Mouse (Mus musculus) kidney, postnatal 36 days (tissue): Measurements from ENCODE around the gene Tspyl3.
"Not testable (repeated sequence)": the region's sequence is repeated elsewhere in the genome, so short reads cannot be mapped to it uniquely, and the experiment has no call there.

Experiments
- DNase-seq, 2 experiments: peaks; one replicate each; pipeline ENCODE4 v3.0.0; 2021 to 2022; ENCODE audit warnings: mixed read lengths in 2 of 2

Tspyl3 gene

GRCm38 (mm10) chr2:153224946-153225594, at the start of gene Tspyl3:
Gene Tspyl3, minus strand, starts transcription at chr2:153225441.
- peak in 1 of 2 experiments; percentile 46 for DNase-seq

GRCm38 (mm10) chr2:153274919-153275247, 49.6 kb upstream of the Tspyl3 start:
- no peak for DNase-seq

- DNase-seq = not testable (repeated sequence)
Measured at GRCm38 (mm10) chr2:153274200-153274918, 49.1 kb upstream of the Tspyl3 start.

- DNase-seq = not testable (repeated sequence)
Measured at GRCm38 (mm10) chr2:153270231-153270915, 45.1 kb upstream of the Tspyl3 start.

- DNase-seq = no peak
Measured at GRCm38 (mm10) chr2:153267331-153267730, 42.1 kb upstream of the Tspyl3 start.

- DNase-seq = no peak
Measured at GRCm38 (mm10) chr2:153263053-153263452, 37.8 kb upstream of the Tspyl3 start.

GRCm38 (mm10) chr2:153259864-153260674, 34.8 kb upstream of the Tspyl3 start:
- no peak for DNase-seq

- no peak for DNase-seq
Measured at GRCm38 (mm10) chr2:153259030-153259863, 34.0 kb upstream of the Tspyl3 start.

- DNase-seq = no peak
Measured at GRCm38 (mm10) chr2:153256604-153257003, 31.4 kb upstream of the Tspyl3 start.

GRCm38 (mm10) chr2:153249751-153250150, 24.5 kb upstream of the Tspyl3 start:
- no peak for DNase-seq

GRCm38 (mm10) chr2:153242156-153242555, 16.9 kb upstream of the Tspyl3 start:
- DNase-seq = no peak

- DNase-seq = peak; percentile 92 to 96
Measured at GRCm38 (mm10) chr2:153241250-153242014, 16.2 kb upstream of the Tspyl3 start, which contains the start of the genes Plagl2 and Pofut1. Gene Plagl2, minus strand, starts transcription at chr2:153241426. Gene Pofut1, plus strand, starts transcription at chr2:153241533.

- DNase-seq = peak in 1 of 2 experiments; percentile 49
Measured at GRCm38 (mm10) chr2:153240701-153241235, 15.5 kb upstream of the Tspyl3 start.

- DNase-seq = peak in 1 of 2 experiments; percentile 27
Measured at GRCm38 (mm10) chr2:153239860-153240480, 14.7 kb upstream of the Tspyl3 start.

GRCm38 (mm10) chr2:153239021-153239859, 14.0 kb upstream of the Tspyl3 start:
- DNase-seq = no peak

GRCm38 (mm10) chr2:153238406-153238805, 13.2 kb upstream of the Tspyl3 start:
- DNase-seq = no peak

- DNase-seq = no peak
Measured at GRCm38 (mm10) chr2:153237891-153238290, 12.7 kb upstream of the Tspyl3 start.

GRCm38 (mm10) chr2:153237193-153237592, 12.0 kb upstream of the Tspyl3 start:
- DNase-seq = no peak

GRCm38 (mm10) chr2:153228523-153228922, 3.3 kb upstream of the Tspyl3 start:
- no peak for DNase-seq
